Mouse (Mus musculus): Measurements from ENCODE around the gene Creld2.

- TF ChIP-seq CTCF (IDR thresholded peaks at IDR 0.05; ENCODE audit: low read depth, low read length) (no peak), POLR2AphosphoS5 (IDR thresholded peaks at IDR 0.05; ENCODE audit: insufficient replicate concordance, low read depth, low read length) (no peak)
Measured at GRCm38 (mm10) chr15:88866934-88867356, 47.5 kb downstream of the Creld2 start.
